Mouse (Mus musculus) olfactory bulb, adult 2 months (tissue): ENCODE measurements around the gene Txnrd1.

Experiments
- CTCF ChIP-seq: fragments of 200-500 bp; IDR thresholded peaks from 2 replicates; pipeline ENCODE4 v1.5.1; 2012; ENCODE audit warnings: low read depth, mild to moderate bottlenecking, low read length, moderate library complexity; ENCODE audit not compliant: insufficient read depth
- POLR2A ChIP-seq: fragments of 200-500 bp; IDR thresholded peaks from 2 replicates; pipeline ENCODE4 v1.6.1; 2012; ENCODE audit warnings: mild to moderate bottlenecking, low read depth, low read length, moderate library complexity; ENCODE audit not compliant: insufficient read depth

- no peak for TF ChIP-seq CTCF
- TF ChIP-seq POLR2A, result no peak
Observed at GRCm38 (mm10) chr10:82863106-82863680, 29.4 kb downstream of the Txnrd1 start.
